Mouse (Mus musculus) limb, embryonic 14.5 days (tissue): ENCODE measurements at regions not wholly inside any gene's neighbourhood (a gene's known extent, or its start where the extent isn't known, plus 50 kb on each side); places are given as distances from the start of the nearest gene placed in this dataset.
A peak's percentile ranks its signal among the peaks of the same experiment; 100 is the strongest.

Experiments used
- ATAC-seq: fragments of 200-750 bp; cut with Nextera tagmentation; 2 replicates; pipeline ENCODE4 v1.8.0; 2017; ENCODE audit warnings: low read depth, moderate number of reproducible peaks, moderate TSS enrichment; ENCODE audit not compliant: low FRiP score
- DNase-seq: peaks from one replicate; pipeline ENCODE4 v3.0.0-alpha.2; 2015; ENCODE audit warnings: low spot score
- H3K27ac ChIP-seq: fragments of 300-500 bp; sonication (generic); replicated peaks from 2 replicates; pipeline ENCODE4 v1.5.1; 2014; ENCODE audit warnings: low read depth, mild to moderate bottlenecking, low read length, moderate library complexity, mixed read lengths
- H3K27me3 ChIP-seq: fragments of 300-500 bp; sonication (generic); 2 replicates; pipeline ENCODE4 v1.6.1; 2014; ENCODE audit warnings: low read length, mixed read lengths; ENCODE audit not compliant: control insufficient read depth, insufficient read depth
- H3K36me3 ChIP-seq: fragments of 300-500 bp; sonication (generic); 2 replicates; pipeline ENCODE4 v1.6.1; 2014; ENCODE audit warnings: mild to moderate bottlenecking, low read length, moderate library complexity, mixed read lengths; ENCODE audit not compliant: control insufficient read depth, insufficient read depth
- H3K4me1 ChIP-seq: fragments of 300-500 bp; sonication (generic); 2 replicates; pipeline ENCODE4 v1.6.1; 2014; ENCODE audit warnings: antibody characterized with exemption, low read length, mixed read lengths; ENCODE audit not compliant: control insufficient read depth, insufficient read depth
- H3K4me2 ChIP-seq: fragments of 300-500 bp; sonication (generic); replicated peaks from 2 replicates; pipeline ENCODE4 v1.6.1; 2014; ENCODE audit warnings: low read depth, mild to moderate bottlenecking, low read length, moderate library complexity; ENCODE audit not compliant: severe bottlenecking
- H3K4me3 ChIP-seq: fragments of 300-500 bp; sonication (generic); replicated peaks from 2 replicates; pipeline ENCODE4 v1.5.1; 2014; ENCODE audit warnings: low read length
- H3K9ac ChIP-seq: fragments of 300-500 bp; sonication (generic); 2 replicates; pipeline ENCODE4 v1.6.1; 2014; ENCODE audit warnings: mild to moderate bottlenecking, low read depth, low read length, moderate library complexity; ENCODE audit not compliant: severe bottlenecking
- H3K9me3 ChIP-seq: fragments of 300-500 bp; sonication (generic); 2 replicates; pipeline ENCODE4 v1.6.1; 2016; ENCODE audit warnings: low read length; ENCODE audit not compliant: control insufficient read depth
- POLR2A ChIP-seq: fragments of 200-500 bp; IDR thresholded peaks from 2 replicates; pipeline ENCODE4 v1.8.0; 2012; ENCODE audit warnings: inconsistent platforms, mild to moderate bottlenecking, moderate library complexity, borderline replicate concordance; ENCODE audit not compliant: insufficient read depth, insufficient read length; ENCODE audit errors: extremely low read depth
- WGBS: fragments of 180-500 bp; shearing (Covaris S2); extraction: QIAGEN DNeasy Blood & Tissue Kit; methylation state at CpG from one replicate; pipeline ENCODE4 v1.1.7; 2014; 5-methylcytosine and 5-hydroxymethylcytosine counted together

- Histone ChIP-seq H3K27me3 (no peaks in the 10 kb centered on the region), H3K9ac (no peak overlapping the region), H3K4me3 (no peak overlapping the region), H3K4me2 (no peak overlapping the region), H3K27ac (no peak overlapping the region), H3K36me3 (no peaks in the 10 kb centered on the region), H3K4me1 (no peaks in the 10 kb centered on the region; the same call in none of the 2 replicates), H3K9me3 (no peaks in the 10 kb centered on the region)
- no peak for ATAC-seq
- DNase-seq = no peak
- TF ChIP-seq POLR2A = no peak
- WGBS = 83% methylated on average over 4 of the region's 4 CpGs
Observed at GRCm38 (mm10) chr3:121021126-121021848, 150.2 kb downstream of the Rwdd3 start.

GRCm38 (mm10) chr3:121009223-121009622, 162.3 kb downstream of the Rwdd3 start:
- 79% methylated on average over 6 of the region's 6 CpGs for WGBS

GRCm38 (mm10) chr3:120983556-120984270, 187.8 kb downstream of the Rwdd3 start:
- Histone ChIP-seq H3K4me2 (no peak overlapping the region; the same call in 1 of the 2 replicates), H3K27ac (no peak overlapping the region), H3K9me3 (no peaks in the 10 kb centered on the region), H3K9ac (no peak overlapping the region), H3K4me1 (no peaks in the 10 kb centered on the region), H3K36me3 (no peaks in the 10 kb centered on the region), H3K27me3 (no peaks in the 10 kb centered on the region), H3K4me3 (no peak overlapping the region)
- WGBS = 43% methylated on average over 17 of the region's 17 CpGs
- DNase-seq = no peak
- no peak for TF ChIP-seq POLR2A
- peak; percentile 50; the same call in 1 of the 2 replicates for ATAC-seq

More at GRCm38 (mm10) chr3:121009223-121009622, 162.3 kb downstream of the Rwdd3 start:
- Histone ChIP-seq H3K4me2 (no peak overlapping the region), H3K9ac (no peak overlapping the region), H3K27ac (no peak overlapping the region), H3K4me1 (no peaks in the 10 kb centered on the region), H3K27me3 (no peaks in the 10 kb centered on the region), H3K4me3 (no peak overlapping the region), H3K9me3 (no peaks in the 10 kb centered on the region), H3K36me3 (no peaks in the 10 kb centered on the region)
- no peak for TF ChIP-seq POLR2A
- no peak for ATAC-seq
- DNase-seq = no peak

GRCm38 (mm10) chr3:120982795-120983555, 188.5 kb downstream of the Rwdd3 start:
- H3K9ac ChIP-seq = no peak overlapping the region
- no peaks in the 10 kb centered on the region for H3K36me3 ChIP-seq
- H3K4me2 ChIP-seq = no peak overlapping the region
- ATAC-seq = no peak
- H3K4me1 ChIP-seq = no peaks in the 10 kb centered on the region
- no peaks in the 10 kb centered on the region for H3K9me3 ChIP-seq
- no peak overlapping the region for H3K4me3 ChIP-seq
- no peaks in the 10 kb centered on the region for H3K27me3 ChIP-seq
- TF ChIP-seq POLR2A = no peak
- H3K27ac ChIP-seq = no peak overlapping the region
- DNase-seq = no peak
- 32% methylated on average over 10 of the region's 10 CpGs for WGBS

- H3K27me3 ChIP-seq = no peaks in the 10 kb centered on the region
- no peaks in the 10 kb centered on the region for H3K4me1 ChIP-seq
- no peaks in the 10 kb centered on the region for H3K36me3 ChIP-seq
- H3K27ac ChIP-seq = no peak overlapping the region
- no peaks in the 10 kb centered on the region for H3K9me3 ChIP-seq
- ATAC-seq = no peak
- no peak overlapping the region for H3K4me3 ChIP-seq
- WGBS = 41% methylated on average over 4 of the region's 4 CpGs
- no peak overlapping the region for H3K9ac ChIP-seq
- no peak for TF ChIP-seq POLR2A
- H3K4me2 ChIP-seq = no peak overlapping the region
- DNase-seq = no peak
Observed at GRCm38 (mm10) chr3:120982218-120982617, 189.3 kb downstream of the Rwdd3 start.
